Mouse (Mus musculus) C2C12 (cell line): ENCODE results near the gene Foxred2.

Source experiments
- CEBPB ChIP-seq: IDR thresholded peaks from one replicate; pipeline ENCODE4 v1.6.1; 2011; ENCODE audit warnings: low read depth, mild to moderate bottlenecking, control low read depth, moderate library complexity
- CTCF ChIP-seq: IDR thresholded peaks from one replicate; pipeline ENCODE4 v1.5.1; 2011; ENCODE audit not compliant: control insufficient read depth, insufficient read depth, insufficient read length
- FOSL1 ChIP-seq: IDR thresholded peaks from one replicate; pipeline ENCODE4 v1.8.0; 2011; ENCODE audit warnings: mild to moderate bottlenecking, low read length; ENCODE audit not compliant: poor library complexity, insufficient read depth, severe bottlenecking
- MAX ChIP-seq: IDR thresholded peaks from one replicate; pipeline ENCODE4 v1.6.1; 2011; ENCODE audit warnings: mild to moderate bottlenecking, control low read depth
- MYOD1 ChIP-seq: IDR thresholded peaks from one replicate; pipeline ENCODE4 v1.6.1; 2011; ENCODE audit warnings: low read depth; ENCODE audit not compliant: control insufficient read depth, insufficient read length
- USF1 ChIP-seq: IDR thresholded peaks from one replicate; pipeline ENCODE4 v1.6.1; 2011; ENCODE audit warnings: low read depth, mild to moderate bottlenecking, control low read depth, moderate library complexity

DNA sequence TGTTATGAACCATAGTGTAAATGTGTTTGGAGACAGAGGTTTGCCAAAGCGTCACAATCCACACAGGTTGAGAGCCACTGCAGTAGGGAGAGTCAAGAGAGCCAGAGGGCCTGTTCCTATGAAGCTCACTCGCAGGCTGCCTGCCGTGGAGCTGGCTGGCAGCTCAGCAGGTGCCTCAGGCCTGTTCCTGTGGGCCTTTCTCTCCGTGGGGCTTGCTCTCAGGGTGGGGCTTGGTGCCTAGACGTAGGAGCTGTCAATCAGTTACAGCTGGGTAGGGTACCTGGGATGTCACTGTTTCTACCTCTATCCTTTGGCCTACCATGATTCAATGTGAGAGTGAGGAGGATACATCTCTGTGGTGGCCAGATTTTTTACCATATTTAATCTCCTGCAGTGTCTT is 21.6 kb downstream of the Foxred2 start:
- TF ChIP-seq CTCF, result no peak
- TF ChIP-seq USF1, result no peak
- no peak for TF ChIP-seq CEBPB
- TF ChIP-seq MYOD1, result no peak
- no peak for TF ChIP-seq MAX
- no peak for TF ChIP-seq FOSL1
